ENCODE assay signal across 22 mouse cellular contexts in genomic region chr2:130297580-130297979, GRCm38 (mm10). TPM values are rescaled to one million over a fixed set of nuclear protein-coding genes. Genes with fewer than 3 reads are reported as not detected.
"Had no signal": no experiment of that assay in that cellular context is flagged by ENCODE, and none has a peak within 500 bp of the region (broad histone marks: within the 10 kb centered on the region; RNA-seq: fewer than 3 reads in every experiment).

No protein-coding gene starts in this region.

- H3K4me2 ChIP-seq: limb, embryonic 15.5 days; liver, embryonic 11.5 days had no signal

- H3K27me3 ChIP-seq: midbrain, embryonic 15.5 days had no signal

- DNase-seq: kidney, adult 2 months; kidney, postnatal 25 days; layer of hippocampus, adult 9-11 months; liver, postnatal 0 days; lung, embryonic 14.5 days; right cerebral cortex, adult 18-20 months; right cerebral cortex, postnatal 14 days; right cerebral cortex, postnatal 4 days had no signal

- H3K36me3 ChIP-seq: limb, embryonic 15.5 days; midbrain, embryonic 15.5 days; neural tube, embryonic 15.5 days; stomach, embryonic 15.5 days had no signal

- H3K27ac ChIP-seq: kidney, postnatal 0 days; layer of hippocampus, adult 2 months; limb, embryonic 15.5 days; liver, embryonic 14.5 days; macrophage; midbrain, embryonic 15.5 days; neural tube, embryonic 15.5 days; stomach, embryonic 15.5 days had no signal

- H3K4me3 ChIP-seq: layer of hippocampus, adult 2 months; limb, embryonic 15.5 days; myocyte; neural tube, embryonic 15.5 days; stomach, embryonic 15.5 days had no signal

- H3K9me3 ChIP-seq: limb, embryonic 15.5 days; midbrain, embryonic 15.5 days; neural tube, embryonic 15.5 days; stomach, embryonic 15.5 days had no signal

- ATAC-seq: intestine, postnatal 0 days; liver, postnatal 0 days; lung, postnatal 0 days; midbrain, embryonic 15.5 days had no signal

- H3K9ac ChIP-seq: limb, embryonic 15.5 days; liver, embryonic 14.5 days; liver, postnatal 0 days; lung, embryonic 14.5 days; midbrain, embryonic 15.5 days; neural tube, embryonic 15.5 days; stomach, embryonic 15.5 days had no signal

RNA-seq across cellular contexts. Expression of gene Ebf4, which starts 2.6 kb away (rescaled TPM):
- total RNA-seq: megakaryocyte, adult 5-6 weeks; monocyte, adult 5-6 weeks had no signal
- polyA plus RNA-seq: macrophage had no signal
